Comparison of ENCODE assay signal across 9 mouse cellular contexts in the genomic region with DNA sequence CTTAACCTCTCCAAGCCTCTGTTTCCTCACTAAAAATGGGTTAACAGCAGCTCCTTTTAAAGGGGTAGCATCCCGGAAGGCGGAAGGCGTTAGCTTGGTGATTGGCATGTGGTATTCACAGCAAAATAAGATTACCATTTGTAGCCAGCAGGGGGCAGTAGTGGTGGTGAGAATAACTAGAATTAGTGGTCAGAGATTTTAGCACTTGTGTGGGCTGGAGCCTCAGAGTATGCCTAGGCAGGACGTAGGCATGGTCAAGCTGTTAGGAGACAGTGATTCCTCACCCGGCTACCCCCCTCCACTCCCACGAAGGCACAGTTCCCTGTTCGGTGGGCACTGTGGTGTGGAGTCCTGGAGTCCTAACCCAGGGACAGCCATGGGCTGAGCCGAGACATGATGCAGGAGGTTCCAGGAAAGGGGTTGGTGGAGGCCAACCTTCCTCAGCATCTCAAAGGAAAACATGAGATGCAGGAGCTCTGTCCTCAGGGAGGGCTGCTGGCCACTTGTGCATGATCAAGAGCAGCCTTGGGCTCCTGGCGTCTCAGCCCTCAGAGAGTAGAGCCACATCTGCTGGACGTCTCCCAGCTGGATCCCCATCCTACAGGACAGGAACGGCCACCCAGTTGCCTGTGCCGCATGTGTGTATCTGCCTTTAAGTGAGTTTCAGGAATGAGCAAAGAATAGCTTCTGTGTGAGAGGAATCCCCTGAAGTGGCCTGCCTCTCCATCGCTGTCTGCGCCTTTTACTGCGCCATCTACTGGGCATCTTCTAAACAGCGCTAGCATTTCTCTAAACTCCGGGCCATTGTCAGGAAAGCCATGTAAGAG. TPM values are rescaled to one million over a fixed set of nuclear protein-coding genes. Genes with fewer than 3 reads are reported as not detected.
A peak's percentile ranks its signal among the peaks of the same experiment; 100 is the strongest.
DNase-seq lines count a peak whose midpoint lies in the region; ATAC-seq and TF ChIP-seq lines count a peak whose summit lies in the region.
"Had no signal": no experiment of that assay in that cellular context is flagged by ENCODE, and none has a peak within 500 bp of the region (broad histone marks: within the 10 kb centered on the region; RNA-seq: fewer than 3 reads in every experiment).

No protein-coding gene starts in this region.

- no peaks in the 10 kb centered on the region for H3K79me3 ChIP-seq in C2C12 (ENCODE audit: low read depth)

- no peaks in the 10 kb centered on the region for H3K9me3 ChIP-seq in embryonic facial prominence, embryonic 11.5 days (replicated peaks; ENCODE audit: control insufficient read depth, low read length)
- no peaks in the 10 kb centered on the region for H3K9me3 ChIP-seq in limb, embryonic 10.5 days (replicated peaks)
- H3K9me3 ChIP-seq in midbrain, embryonic 14.5 days (ENCODE audit: control insufficient read depth, low read length), result no peaks in the 10 kb centered on the region

- peak; percentile 60 for DNase-seq in adrenal gland, postnatal 25 days
- peak; percentile 85 for DNase-seq in embryonic facial prominence, embryonic 11.5 days (ENCODE audit: low spot score)
- peak; percentile 51 to 59 for DNase-seq in heart, adult 2 months
- peak; percentile 62 for DNase-seq in kidney, adult 18-20 months
- DNase-seq in limb, embryonic 10.5 days (ENCODE audit: low spot score), result peak; percentile 68
- DNase-seq in midbrain, embryonic 14.5 days, result peak; percentile 92
- DNase-seq in spleen, adult 12 weeks (ENCODE audit: low spot score), result peak; percentile 12

- peak; percentile 68 for ATAC-seq in embryonic facial prominence, embryonic 11.5 days (replicated peaks; ENCODE audit: insufficient number of reproducible peaks, low FRiP score, low TSS enrichment, low read depth)
- ATAC-seq in midbrain, embryonic 14.5 days (ENCODE audit: low FRiP score, low TSS enrichment), result peak; percentile 55; the same call in 1 of the 2 replicates

- no peak for TF ChIP-seq POLR2A in heart, adult 2 months (IDR thresholded peaks at IDR 0.05; ENCODE audit: insufficient read depth, low read depth, low read length)

- no peak overlapping the region for H3K9ac ChIP-seq in embryonic facial prominence, embryonic 11.5 days (replicated peaks; ENCODE audit: low read length)
- H3K9ac ChIP-seq in heart, adult 2 months (ENCODE audit: low read depth, low read length), result no peak overlapping the region
- H3K9ac ChIP-seq in midbrain, embryonic 14.5 days (replicated peaks; ENCODE audit: low read length), result no peak overlapping the region

- 39% methylated on average over 17 of the region's 17 CpGs for WGBS in embryonic facial prominence, embryonic 11.5 days
- 27% methylated on average over 17 of the region's 17 CpGs for WGBS in heart, adult 2 months
- 46% methylated on average over 17 of the region's 17 CpGs for WGBS in limb, embryonic 10.5 days
- WGBS in midbrain, embryonic 14.5 days, result 34% methylated on average over 17 of the region's 17 CpGs

- peak; percentile 68 for TF ChIP-seq EP300 in heart, adult 2 months (IDR thresholded peaks at IDR 0.05; ENCODE audit: insufficient read depth, low read depth, low read length)

- H3K27ac ChIP-seq in embryonic facial prominence, embryonic 11.5 days (replicated peaks; ENCODE audit: low read depth, low read length), result no peak overlapping the region
- no peak overlapping the region for H3K27ac ChIP-seq in heart, adult 2 months
- no peak overlapping the region for H3K27ac ChIP-seq in limb, embryonic 10.5 days
- peak overlapping the region; percentile 75 for H3K27ac ChIP-seq in midbrain, embryonic 14.5 days (replicated peaks; ENCODE audit: low read depth, low read length)

- no peak overlapping the region for H3ac ChIP-seq in C2C12 (ENCODE audit: control insufficient read depth, insufficient read length, low read depth)

- no peak overlapping the region for H3K4me2 ChIP-seq in embryonic facial prominence, embryonic 11.5 days (ENCODE audit: low read depth, low read length)
- no peak overlapping the region for H3K4me2 ChIP-seq in midbrain, embryonic 14.5 days (ENCODE audit: low read length)

- no peaks in the 10 kb centered on the region for H3K27me3 ChIP-seq in C2C12 (ENCODE audit: control insufficient read depth, insufficient read depth, insufficient read length)
- H3K27me3 ChIP-seq in embryonic facial prominence, embryonic 11.5 days (ENCODE audit: control insufficient read depth, insufficient read depth, low read length), result no peaks in the 10 kb centered on the region
- no peaks in the 10 kb centered on the region for H3K27me3 ChIP-seq in heart, adult 2 months (ENCODE audit: control insufficient read depth, insufficient read depth, low read length)
- H3K27me3 ChIP-seq in limb, embryonic 10.5 days (ENCODE audit: low read depth, poor library complexity, severe bottlenecking), result no peaks in the 10 kb centered on the region
- H3K27me3 ChIP-seq in midbrain, embryonic 14.5 days (ENCODE audit: control insufficient read depth, insufficient read depth, low read length), result no peaks in the 10 kb centered on the region

- no peak overlapping the region for H3K4me3 ChIP-seq in C2C12 (ENCODE audit: insufficient read depth, poor library complexity, severe bottlenecking)
- no peak overlapping the region for H3K4me3 ChIP-seq in embryonic facial prominence, embryonic 11.5 days (ENCODE audit: low read depth, low read length)
- H3K4me3 ChIP-seq in heart, adult 2 months, result no peak overlapping the region
- H3K4me3 ChIP-seq in limb, embryonic 10.5 days, result no peak overlapping the region
- no peak overlapping the region for H3K4me3 ChIP-seq in midbrain, embryonic 14.5 days (replicated peaks; ENCODE audit: low read depth, low read length)
- H3K4me3 ChIP-seq: erythroblast, embryonic 14.5 days had no signal

- no peaks in the 10 kb centered on the region for H3K79me2 ChIP-seq in C2C12 (ENCODE audit: control insufficient read depth, insufficient read depth)
- H3K79me2 ChIP-seq in heart, adult 2 months (replicated peaks; ENCODE audit: control insufficient read depth, insufficient read depth, low read length), result no peaks in the 10 kb centered on the region

- TF ChIP-seq CTCF in C2C12 (IDR thresholded peaks at IDR 0.05; ENCODE audit: control insufficient read depth, insufficient read depth, insufficient read length), result peak; percentile 42
- peak; percentile 79 for TF ChIP-seq CTCF in heart, adult 2 months (IDR thresholded peaks at IDR 0.05)

- no peaks in the 10 kb centered on the region for H3K4me1 ChIP-seq in embryonic facial prominence, embryonic 11.5 days (ENCODE audit: control insufficient read depth, insufficient read depth, low read length)
- H3K4me1 ChIP-seq in heart, adult 2 months (ENCODE audit: control insufficient read depth, insufficient read depth, low read length), result no peaks in the 10 kb centered on the region; the same call in 1 of the 2 replicates
- H3K4me1 ChIP-seq in limb, embryonic 10.5 days, result no peaks in the 10 kb centered on the region
- H3K4me1 ChIP-seq in midbrain, embryonic 14.5 days (ENCODE audit: control insufficient read depth, insufficient read depth, low read length), result no peaks in the 10 kb centered on the region

- peaks cover 12% of the 10 kb centered on the region for H3K36me3 ChIP-seq in C2C12 (ENCODE audit: control insufficient read depth, insufficient read depth)
- H3K36me3 ChIP-seq in embryonic facial prominence, embryonic 11.5 days (replicated peaks; ENCODE audit: control insufficient read depth, insufficient read depth, low read depth, low read length), result no peaks in the 10 kb centered on the region; the same call in none of the 2 replicates
- H3K36me3 ChIP-seq in heart, adult 2 months (ENCODE audit: control insufficient read depth, insufficient read depth, low read length), result no peaks in the 10 kb centered on the region
- H3K36me3 ChIP-seq in limb, embryonic 10.5 days, result peaks cover 55% of the 10 kb centered on the region
- peaks cover 62% of the 10 kb centered on the region for H3K36me3 ChIP-seq in midbrain, embryonic 14.5 days (ENCODE audit: control insufficient read depth, insufficient read depth, low read length)

- intact Hi-C loops in heart, adult 2 months (cut with DNase I), result loop anchor here (1.0 to 5.0 kb wide), 4 partner anchors 28 to 230 kb away; no protein-coding TSS in a partner anchor

TF ChIP-seq in C2C12, 6 proteins besides CTCF, POLR2A, EP300 and RAD21:
- TF ChIP-seq CEBPB (IDR thresholded peaks at IDR 0.05; ENCODE audit: low read depth), result no peak
- TF ChIP-seq USF1 (IDR thresholded peaks at IDR 0.05; ENCODE audit: low read depth), result no peak
- no peak for TF ChIP-seq FOSL1 (IDR thresholded peaks at IDR 0.05; ENCODE audit: insufficient read depth, low read length, poor library complexity, severe bottlenecking)
- no peak for TF ChIP-seq MYOD1 (IDR thresholded peaks at IDR 0.05; ENCODE audit: control insufficient read depth, insufficient read length, low read depth)
- TF ChIP-seq MYOG (IDR thresholded peaks at IDR 0.05; ENCODE audit: control insufficient read depth, extremely low read depth, insufficient read length), result no peak
- no peak for TF ChIP-seq MAX (IDR thresholded peaks at IDR 0.05)
TF ChIP-seq in C2C12: peak in this region for 0.

RNA-seq across cellular contexts. Expression of a gene that starts 11.6 kb away (rescaled TPM):
- not detected for polyA plus RNA-seq in C2C12 (2012; fragmentation: generic; extraction: Trizol)
- total RNA-seq in adrenal gland, postnatal 25 days (2021), result not detected in 2 replicates
- polyA plus RNA-seq in embryonic facial prominence, embryonic 11.5 days (2014; fragmentation: Nextera tagmentation; extraction: Ambion mirVana), result not detected in 2 replicates
- not detected for total RNA-seq in heart, adult 2 months (2021)
- polyA plus RNA-seq in heart, adult 2 months (2012; rRNA removed), result 0.18 and 0.20 TPM in 2 replicates
- polyA plus RNA-seq in limb, embryonic 10.5 days (2016; fragmentation: Nextera tagmentation; extraction: Ambion mirVana), result not detected in 2 replicates
- not detected in 2 replicates for polyA plus RNA-seq in midbrain, embryonic 14.5 days (2014; fragmentation: Nextera tagmentation; extraction: Ambion mirVana)
- polyA plus RNA-seq: erythroblast, embryonic 14.5 days had no signal

Comparison
In these comparisons a context has a peak if more than half of its experiments do, and no peak if none do; other contexts are left out.
1. DNase-seq: peak in every context shown above with its lines; median percentile 92 in midbrain, embryonic 14.5 days; 85 in embryonic facial prominence, embryonic 11.5 days; 68 in limb, embryonic 10.5 days; 62 in kidney, adult 18-20 months; 60 in adrenal gland, postnatal 25 days; 55 in heart, adult 2 months; 12 in spleen, adult 12 weeks.